Mouse (Mus musculus): ENCODE data around the gene Olfr768.
"Not testable (repeated sequence)": the region's sequence is repeated elsewhere in the genome, so short reads cannot be mapped to it uniquely, and the experiment has no call there.

Olfr768 gene

GRCm38 (mm10) chr10:129099275-129099674 lies at the start of gene Olfr768:
Olfr768 (minus strand) TSS chr10:129099375.
- DNase-seq (ENCODE audit: low spot score in 2 of 2), result no peak

- no peak for DNase-seq (ENCODE audit: low spot score in 2 of 2)
Observed at GRCm38 (mm10) chr10:129138898-129139297, 39.7 kb upstream of the Olfr768 start, which contains the start of gene Olfr770. Olfr770 (minus strand) TSS chr10:129138998.

GRCm38 (mm10) chr10:129117761-129118160 lies 18.6 kb upstream of the Olfr768 start, which contains the start of gene Olfr769:
Olfr769 (minus strand) TSS chr10:129117861.
- no peak for DNase-seq (ENCODE audit: low spot score in 2 of 2)

DNA sequence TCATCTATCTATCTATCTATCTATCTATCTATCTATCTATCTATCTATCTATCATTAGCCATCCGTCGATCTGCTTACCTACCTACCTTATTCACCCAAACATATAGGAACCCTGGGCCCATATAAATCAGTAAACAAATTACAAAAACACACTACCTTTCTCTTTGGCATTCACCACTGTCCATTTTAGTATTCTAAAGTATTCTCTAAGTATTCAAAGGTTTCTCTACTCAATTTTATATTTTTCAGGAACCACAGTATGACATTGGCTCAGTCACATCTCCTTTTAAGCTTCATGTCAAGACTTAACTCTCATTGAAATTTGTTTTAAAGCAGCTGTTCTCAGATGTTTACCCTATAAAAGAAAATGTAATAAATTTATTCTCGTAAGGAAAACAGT lies 16.0 kb upstream of the Olfr768 start:
- no peak for DNase-seq (ENCODE audit: low spot score in 2 of 2)

DNA sequence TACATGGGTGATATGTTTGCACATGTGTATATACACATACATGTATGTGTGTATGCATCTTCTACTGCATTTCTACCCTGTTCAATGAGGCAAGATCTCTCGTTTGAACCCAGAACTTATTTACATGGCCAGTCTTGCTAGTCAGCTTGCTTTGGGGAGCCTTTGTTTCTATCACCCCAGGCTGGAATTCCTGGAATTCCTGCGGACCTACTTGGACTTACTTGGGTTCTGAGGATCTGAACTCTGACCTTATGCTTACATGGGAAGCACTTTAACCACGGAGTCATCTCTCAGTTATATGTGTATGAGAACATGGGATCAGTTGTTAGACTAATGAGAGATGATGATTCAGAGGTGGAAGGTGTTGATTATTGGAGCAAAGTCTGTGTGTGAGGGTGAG lies 2.1 kb upstream of the Olfr768 start:
- no peak for DNase-seq (ENCODE audit: low spot score in 2 of 2)

DNA sequence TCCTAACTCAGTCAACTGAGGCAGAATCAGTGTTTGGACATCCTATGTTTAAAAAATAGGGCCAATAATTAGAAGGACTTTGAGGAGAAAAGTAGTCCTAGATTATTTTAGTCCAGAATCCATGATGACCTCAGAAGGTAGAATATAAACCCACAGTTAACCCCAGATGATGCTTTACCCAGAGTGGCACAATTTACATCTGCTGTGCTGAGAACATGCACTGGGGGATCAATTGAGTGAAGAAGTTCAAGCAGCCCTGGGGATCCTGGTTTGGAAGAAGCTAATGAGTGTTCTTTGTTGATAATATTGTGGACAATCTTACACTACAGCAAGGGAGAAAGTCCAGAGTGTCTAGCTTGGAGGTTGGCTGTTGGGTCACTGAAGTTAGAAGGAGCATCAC lies 16.4 kb downstream of the Olfr768 start, which contains the start of gene Olfr767:
Gene Olfr767 (minus strand): TSS at position 101 of the 400 bp plus-strand sequence.
- DNase-seq (ENCODE audit: low spot score in 2 of 2), result not testable (repeated sequence)

GRCm38 (mm10) chr10:129068877-129069276 lies 30.3 kb downstream of the Olfr768 start, which contains the start of gene Olfr766-ps1:
Olfr766-ps1 (minus strand) TSS chr10:129068977.
- DNase-seq (ENCODE audit: low spot score in 2 of 2), result no peak

- DNase-seq (ENCODE audit: low spot score in 2 of 2), result not testable (repeated sequence)
Observed at GRCm38 (mm10) chr10:129049898-129050297, 49.3 kb downstream of the Olfr768 start, which contains the start of gene Olfr765. Olfr765 (minus strand) TSS chr10:129049998.
